Mouse (Mus musculus) bone marrow macrophage, adult 2 months (primary cell): Measurements from ENCODE around the gene Usp51.
"Not testable (repeated sequence)": the region's sequence is repeated elsewhere in the genome, so short reads cannot be mapped to it uniquely, and the experiment has no call there.

Experiments used
- CTCF ChIP-seq: IDR thresholded peaks from 2 replicates; pipeline ENCODE4 v1.5.1; 2012; ENCODE audit warnings: low read depth, mild to moderate bottlenecking, low read length, moderate library complexity
- POLR2A ChIP-seq: IDR thresholded peaks from 2 replicates; pipeline ENCODE4 v1.6.1; 2012; ENCODE audit warnings: mild to moderate bottlenecking, low read depth, low read length, borderline replicate concordance

DNA sequence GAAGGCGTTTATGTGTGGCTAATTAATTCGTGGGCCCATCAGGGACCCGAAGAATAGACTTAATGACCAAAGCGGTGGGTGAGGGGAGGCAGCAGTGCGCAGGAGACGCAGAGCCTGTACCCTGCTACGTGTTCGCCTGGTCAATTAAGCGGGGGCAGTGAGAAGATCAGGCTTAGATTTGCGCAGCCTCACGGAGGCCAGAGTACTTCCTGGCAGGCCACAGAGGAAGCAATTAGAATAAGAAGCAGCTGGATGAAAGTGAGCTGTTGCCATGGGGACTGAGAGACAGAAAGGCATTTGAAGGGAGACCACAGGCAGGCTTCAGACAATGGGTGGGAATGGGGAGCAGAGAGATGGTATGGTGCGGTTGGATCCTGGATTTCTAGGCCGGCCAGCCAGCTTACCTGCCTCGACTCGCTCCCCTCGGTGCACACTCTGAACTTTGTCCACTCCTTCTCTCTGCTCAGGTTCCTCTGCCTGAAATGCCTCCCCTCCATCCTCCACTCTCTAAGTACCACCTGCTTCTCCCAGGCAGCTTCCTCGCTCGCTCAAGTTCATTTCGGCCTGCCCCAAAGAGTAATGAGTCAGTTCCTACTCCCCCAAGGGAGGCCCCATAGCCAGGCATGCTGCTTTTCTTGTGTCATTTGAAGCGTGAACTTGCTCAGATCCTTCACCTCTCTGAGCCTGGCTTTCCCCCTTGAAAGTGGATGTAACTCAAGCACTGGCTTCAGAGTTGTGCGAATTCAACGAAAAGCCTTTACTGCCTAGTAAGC lies 31.9 kb downstream of the Usp51 start:
- TF ChIP-seq CTCF, POLR2A: not testable (repeated sequence)
